Mouse (Mus musculus): ENCODE data around the gene Otud5. TPM values are rescaled to one million over a fixed set of nuclear protein-coding genes. Genes with fewer than 3 reads are reported as not detected.
"Not testable (repeated sequence)": the region's sequence is repeated elsewhere in the genome, so short reads cannot be mapped to it uniquely, and the experiment has no call there.

Gene Otud5
- 46.4 and 53.2 TPM in 2 replicates for polyA plus RNA-seq (2015; fragmentation: Nextera tagmentation; extraction: Ambion mirVana)

GRCm38 (mm10) chrX:7841163-7842162, at the start of gene Otud5:
Gene Otud5, plus strand, starts transcription at chrX:7841364.
- peak within 1 kb of the TSS; percentile 84 for H3K27ac ChIP-seq
- H3K9ac ChIP-seq (replicated peaks) = peak within 1 kb of the TSS; percentile 89
- no peaks in the 10 kb centered on the region for H3K36me3 ChIP-seq
- H3K27me3 ChIP-seq = no peaks in the 10 kb centered on the region
- ATAC-seq = peak; percentile 99
- H3K4me1 ChIP-seq (replicated peaks) = peaks cover 34% of the 10 kb centered on the region
- no peaks in the 10 kb centered on the region for H3K9me3 ChIP-seq
- H3K4me3 ChIP-seq (replicated peaks) = peak within 1 kb of the TSS; percentile 76
- H3K4me2 ChIP-seq (replicated peaks) = peak within 1 kb of the TSS; percentile 78
- 22% methylated on average over 73 of the region's 74 CpGs for WGBS

DNA sequence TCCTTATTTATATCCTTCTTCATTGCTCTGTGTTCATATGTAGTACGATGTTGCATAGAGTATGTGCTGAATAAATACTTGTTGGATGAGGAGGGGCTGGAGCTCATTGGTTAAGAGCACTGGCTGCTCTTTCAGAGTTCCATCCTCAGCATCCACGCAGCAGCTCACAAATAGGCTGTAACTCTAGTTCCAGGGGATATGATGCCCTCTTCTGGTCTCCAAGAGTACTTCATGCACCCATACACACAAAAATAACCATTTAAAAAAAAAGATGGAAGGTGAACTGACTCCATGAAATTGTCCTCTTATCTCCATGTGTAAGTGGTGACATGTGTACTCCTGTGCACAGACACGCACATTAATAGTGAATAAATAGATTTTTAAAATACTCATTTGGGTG, 47.8 kb upstream of the Otud5 start:
- H3K27me3 ChIP-seq = no peaks in the 10 kb centered on the region
- no peak overlapping the region for H3K9ac ChIP-seq (replicated peaks)
- H3K4me1 ChIP-seq (replicated peaks) = peaks cover 10% of the 10 kb centered on the region
- 56% methylated on average over 3 of the region's 3 CpGs for WGBS
- no peak overlapping the region for H3K4me2 ChIP-seq (replicated peaks)
- no peak for ATAC-seq
- no peaks in the 10 kb centered on the region for H3K9me3 ChIP-seq
- H3K4me3 ChIP-seq (replicated peaks) = no peak overlapping the region
- peaks cover 15% of the 10 kb centered on the region; the same call in 1 of the 2 replicates for H3K36me3 ChIP-seq
- H3K27ac ChIP-seq = no peak overlapping the region

- H3K4me2 ChIP-seq (replicated peaks) = no peak overlapping the region
- no peaks in the 10 kb centered on the region for H3K9me3 ChIP-seq
- no peak overlapping the region for H3K27ac ChIP-seq
- H3K27me3 ChIP-seq = no peaks in the 10 kb centered on the region
- ATAC-seq = no peak
- no peak overlapping the region for H3K9ac ChIP-seq (replicated peaks)
- peaks cover 24% of the 10 kb centered on the region for H3K36me3 ChIP-seq
- peaks cover 10% of the 10 kb centered on the region for H3K4me1 ChIP-seq (replicated peaks)
- H3K4me3 ChIP-seq (replicated peaks) = no peak overlapping the region
- WGBS = 36% methylated on average over 7 of the region's 7 CpGs
These were observed 46.1 kb upstream of the Otud5 start for GRCm38 (mm10) chrX:7795016-7795415.

DNA sequence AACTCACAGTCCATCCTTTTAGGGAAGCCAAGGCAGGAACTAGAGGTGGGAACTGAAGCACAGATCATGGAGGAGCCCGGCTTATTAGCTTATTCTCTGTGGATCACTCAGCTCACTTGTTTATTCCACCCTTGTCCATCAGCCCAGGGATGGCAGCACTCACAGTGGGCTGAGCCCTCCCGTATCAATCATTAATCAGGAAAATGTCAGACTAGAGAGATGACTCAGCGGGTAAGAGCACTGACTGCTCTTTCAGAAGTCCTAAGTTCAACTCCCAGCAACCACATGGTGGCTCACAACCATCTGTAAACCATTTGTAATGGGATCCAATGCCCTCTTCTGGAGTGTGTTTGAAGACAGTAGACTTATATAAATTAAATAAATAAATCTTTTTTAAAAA, 43.8 kb upstream of the Otud5 start:
- Histone ChIP-seq H3K4me3 (replicated peaks) (no peak overlapping the region), H3K4me2 (replicated peaks) (no peak overlapping the region), H3K9ac (replicated peaks) (no peak overlapping the region), H3K9me3 (no peaks in the 10 kb centered on the region), H3K4me1 (replicated peaks) (no peaks in the 10 kb centered on the region), H3K36me3 (peaks cover 37% of the 10 kb centered on the region), H3K27ac (no peak overlapping the region), H3K27me3 (no peaks in the 10 kb centered on the region)
- WGBS = 81% methylated on average over 3 of the region's 3 CpGs
- ATAC-seq = no peak

DNA sequence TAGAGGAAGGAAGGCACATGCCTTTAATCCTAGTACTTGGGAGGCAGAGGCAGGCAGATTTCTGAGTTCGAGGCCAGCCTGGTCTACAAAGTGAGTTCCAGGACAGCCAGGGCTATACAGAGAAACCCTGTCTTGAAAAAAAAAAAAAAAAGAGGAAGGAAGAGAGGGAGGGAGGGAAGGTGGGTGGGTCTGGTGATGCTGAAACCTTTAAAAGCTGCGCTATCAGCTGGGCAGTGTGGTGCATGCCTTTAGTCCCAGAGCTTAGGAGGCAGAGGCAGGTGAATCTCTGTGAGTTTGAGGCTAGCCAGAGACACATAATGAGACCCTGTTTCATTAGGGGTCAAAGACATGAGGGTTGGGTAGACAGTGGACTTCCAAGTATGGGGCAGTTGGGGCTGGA, 39.0 kb upstream of the Otud5 start:
- H3K27me3 ChIP-seq; H3K9ac ChIP-seq (replicated peaks); H3K9me3 ChIP-seq; ATAC-seq; H3K4me3 ChIP-seq (replicated peaks); H3K27ac ChIP-seq; H3K4me1 ChIP-seq (replicated peaks); H3K4me2 ChIP-seq (replicated peaks): not testable (repeated sequence)
- peaks cover 51% of the 10 kb centered on the region for H3K36me3 ChIP-seq
- WGBS = 96% methylated on average over 2 of the region's 2 CpGs

- not testable (repeated sequence) for H3K27ac ChIP-seq; H3K4me3 ChIP-seq (replicated peaks); H3K4me1 ChIP-seq (replicated peaks); ATAC-seq; H3K9me3 ChIP-seq; H3K27me3 ChIP-seq; H3K4me2 ChIP-seq (replicated peaks); H3K9ac ChIP-seq (replicated peaks)
- 54% methylated on average over 8 of the region's 8 CpGs for WGBS
- peaks cover 84% of the 10 kb centered on the region for H3K36me3 ChIP-seq
These were observed 26.1 kb upstream of the Otud5 start for GRCm38 (mm10) chrX:7815016-7815415.

DNA sequence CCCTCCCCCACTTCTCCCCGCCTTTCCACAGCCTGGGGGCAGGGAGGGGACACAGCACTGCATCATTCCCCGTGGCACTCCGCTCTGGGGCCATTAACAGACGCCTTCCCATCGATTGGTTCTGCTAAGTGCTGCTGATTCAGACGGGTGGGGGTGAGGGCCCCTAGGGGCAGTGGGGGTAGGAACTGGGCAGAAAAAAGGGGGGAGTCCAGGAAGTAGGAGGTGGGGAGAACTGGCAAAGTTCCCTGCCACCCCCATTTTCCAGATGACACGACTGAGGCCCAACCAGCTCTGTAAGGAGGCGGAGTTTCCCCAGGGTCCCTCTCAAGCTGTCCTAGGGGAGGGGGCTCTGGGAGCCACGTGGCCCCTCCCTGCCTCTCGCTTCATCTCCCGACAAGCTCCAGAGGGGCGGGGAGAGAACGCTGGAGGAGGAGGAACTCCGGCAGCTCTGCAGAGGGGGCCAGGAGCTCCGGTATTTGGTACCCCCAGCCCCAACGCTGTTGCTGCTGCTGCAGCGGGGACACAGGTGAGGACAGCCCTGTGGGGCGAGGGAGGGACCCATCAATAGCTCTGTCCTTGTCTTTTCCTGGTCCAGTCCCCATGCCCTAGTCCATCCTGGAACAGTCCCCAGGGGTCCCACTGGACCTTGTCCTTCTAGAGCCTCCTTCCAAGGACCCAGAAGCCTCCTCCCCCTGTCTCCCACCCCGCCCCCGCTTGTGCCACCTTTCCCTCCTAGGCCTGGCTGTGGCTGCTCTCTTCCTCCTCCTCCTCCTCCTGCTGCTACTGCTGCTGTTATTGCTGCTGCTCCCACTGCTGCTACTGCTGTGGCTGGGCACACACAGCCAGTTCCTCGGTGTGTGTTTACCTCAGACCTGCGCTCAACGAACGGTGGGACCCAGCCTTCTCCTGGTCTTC, 19.0 kb upstream of the Otud5 start, which contains the start of gene Kcnd1:
Kcnd1 (plus strand) TSS at position 425 of the 915 bp plus-strand sequence.
- H3K27ac ChIP-seq = no peak within 1 kb of the TSS
- peak within 1 kb of the TSS; percentile 50 for H3K4me2 ChIP-seq (replicated peaks)
- H3K9ac ChIP-seq (replicated peaks) = peak within 1 kb of the TSS; percentile 48; the same call in 1 of the 2 replicates
- WGBS = 24% methylated on average over 19 of the region's 24 CpGs
- ATAC-seq = peak; percentile 79
- H3K4me1 ChIP-seq (replicated peaks) = peaks cover 5% of the 10 kb centered on the region; the same call in 1 of the 2 replicates
- H3K36me3 ChIP-seq = peaks cover 27% of the 10 kb centered on the region
- H3K4me3 ChIP-seq (replicated peaks) = peak within 1 kb of the TSS; percentile 34
- no peaks in the 10 kb centered on the region for H3K9me3 ChIP-seq
- H3K27me3 ChIP-seq = no peaks in the 10 kb centered on the region

DNA sequence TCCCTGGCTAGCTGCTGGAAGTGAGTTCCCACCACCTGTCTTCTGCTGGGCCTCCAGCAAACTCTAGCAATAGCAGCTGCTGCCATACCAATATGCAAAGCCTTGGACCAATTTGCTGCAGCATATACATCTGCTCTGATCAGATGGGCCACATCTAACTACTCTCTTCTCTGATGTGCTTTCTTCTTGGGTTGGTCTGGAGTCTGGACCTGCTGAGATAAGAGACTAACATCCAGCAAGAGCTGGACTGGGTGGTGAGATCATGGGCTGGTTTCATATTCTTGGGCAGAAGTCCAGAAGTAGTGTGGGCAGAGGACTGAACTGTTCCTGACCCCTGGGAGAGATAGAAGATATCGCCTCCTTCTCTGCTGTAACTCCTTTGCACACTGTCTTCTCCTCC, 4.0 kb upstream of the Otud5 start:
- ATAC-seq = no peak
- WGBS = 82% methylated on average over 1 of the region's 1 CpGs
- H3K4me3 ChIP-seq (replicated peaks) = no peak overlapping the region

DNA sequence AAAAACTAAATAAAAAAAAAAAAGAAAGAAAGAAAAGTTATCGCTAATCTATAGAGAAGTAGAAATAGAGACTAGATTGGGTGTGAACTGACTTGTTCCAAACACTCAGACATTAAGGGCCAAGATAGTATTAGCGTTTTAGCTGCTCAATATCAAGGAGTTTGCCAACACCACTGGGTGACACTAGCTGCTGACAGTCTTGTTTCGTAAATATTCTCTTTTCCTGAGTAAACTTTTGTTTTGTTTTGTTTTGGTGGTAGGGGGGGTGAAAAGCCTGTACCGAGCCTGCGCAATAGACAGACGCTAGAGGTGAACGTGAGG, 362 bp upstream of the Otud5 start:
- Histone ChIP-seq H3K4me1 (replicated peaks) (peaks cover 31% of the 10 kb centered on the region), H3K27ac (no peak overlapping the region; the same call in 1 of the 2 replicates), H3K4me2 (replicated peaks) (peak overlapping the region; percentile 78), H3K9me3 (no peaks in the 10 kb centered on the region), H3K9ac (replicated peaks) (no peak overlapping the region), H3K36me3 (no peaks in the 10 kb centered on the region), H3K27me3 (no peaks in the 10 kb centered on the region), H3K4me3 (replicated peaks) (peak overlapping the region; percentile 76)
- WGBS = 25% methylated on average over 7 of the region's 7 CpGs
- ATAC-seq = no peak

More for the DNA sequence above, 4.0 kb upstream of the Otud5 start:
- no peak overlapping the region for H3K9ac ChIP-seq (replicated peaks)
- H3K4me1 ChIP-seq (replicated peaks) = no peaks in the 10 kb centered on the region
- H3K36me3 ChIP-seq = no peaks in the 10 kb centered on the region
- no peak overlapping the region for H3K27ac ChIP-seq
- H3K4me2 ChIP-seq (replicated peaks) = no peak overlapping the region
- no peaks in the 10 kb centered on the region for H3K9me3 ChIP-seq
- no peaks in the 10 kb centered on the region for H3K27me3 ChIP-seq

- ATAC-seq = no peak
- peak overlapping the region; percentile 76 for H3K4me3 ChIP-seq (replicated peaks)
- H3K9me3 ChIP-seq = no peaks in the 10 kb centered on the region
- H3K4me1 ChIP-seq (replicated peaks) = peaks cover 34% of the 10 kb centered on the region
- H3K27me3 ChIP-seq = no peaks in the 10 kb centered on the region
- peak overlapping the region; percentile 89 for H3K9ac ChIP-seq (replicated peaks)
- H3K4me2 ChIP-seq (replicated peaks) = peak overlapping the region; percentile 78
- WGBS = 22% methylated on average over 40 of the region's 42 CpGs
- no peaks in the 10 kb centered on the region for H3K36me3 ChIP-seq
- peak overlapping the region; percentile 84 for H3K27ac ChIP-seq
These were observed 1.2 kb downstream of the Otud5 start for GRCm38 (mm10) chrX:7842318-7842717.

- H3K36me3 ChIP-seq = peaks cover 8% of the 10 kb centered on the region
- H3K9me3 ChIP-seq = no peaks in the 10 kb centered on the region
- no peak for ATAC-seq
- H3K4me1 ChIP-seq (replicated peaks) = peaks cover 31% of the 10 kb centered on the region
- 70% methylated on average over 2 of the region's 2 CpGs for WGBS
- no peak overlapping the region for H3K4me3 ChIP-seq (replicated peaks)
- no peak overlapping the region for H3K4me2 ChIP-seq (replicated peaks)
- H3K9ac ChIP-seq (replicated peaks) = no peak overlapping the region
- H3K27ac ChIP-seq = no peak overlapping the region
- no peaks in the 10 kb centered on the region for H3K27me3 ChIP-seq
These were observed 6.7 kb downstream of the Otud5 start for GRCm38 (mm10) chrX:7847845-7848244.

DNA sequence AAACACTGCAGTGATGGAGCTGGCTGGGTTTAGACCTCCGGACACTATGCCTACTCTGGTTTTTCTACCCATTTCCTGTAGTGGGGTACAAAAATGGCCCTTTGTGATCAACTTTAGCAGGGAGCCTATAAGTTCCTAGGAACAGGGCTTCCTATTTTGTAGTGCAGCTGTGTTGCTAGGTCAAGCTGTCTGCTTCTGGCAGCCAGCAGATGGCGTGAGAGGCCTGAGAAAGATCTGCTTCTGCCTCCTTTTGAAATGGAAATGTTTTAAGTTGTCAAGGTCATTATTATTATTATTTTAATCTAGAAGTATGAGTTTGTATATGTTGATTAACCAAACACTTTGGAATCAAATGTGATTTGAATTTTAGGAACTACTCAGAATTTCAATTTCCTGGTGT, 13.4 kb downstream of the Otud5 start:
- H3K4me3 ChIP-seq (replicated peaks) = no peak overlapping the region
- no peak overlapping the region for H3K27ac ChIP-seq
- H3K4me2 ChIP-seq (replicated peaks) = no peak overlapping the region
- H3K9ac ChIP-seq (replicated peaks) = no peak overlapping the region
- ATAC-seq = no peak
- H3K4me1 ChIP-seq (replicated peaks) = no peaks in the 10 kb centered on the region
- no peaks in the 10 kb centered on the region for H3K9me3 ChIP-seq
- peaks cover 16% of the 10 kb centered on the region; the same call in 1 of the 2 replicates for H3K36me3 ChIP-seq
- H3K27me3 ChIP-seq = no peaks in the 10 kb centered on the region
- 48% methylated on average over 2 of the region's 2 CpGs for WGBS
